Mouse (Mus musculus) midbrain, postnatal 0 days (tissue): ENCODE measurements at regions not wholly inside any gene's neighbourhood (a gene's known extent, or its start where the extent isn't known, plus 50 kb on each side); places are given as distances from the start of the nearest gene placed in this dataset.
A peak's percentile ranks its signal among the peaks of the same experiment; 100 is the strongest.

Source experiments
- ATAC-seq: fragments of 200-750 bp; cut with Nextera tagmentation; 2 replicates; pipeline ENCODE4 v1.8.0; 2017; ENCODE audit warnings: moderate number of reproducible peaks, mild to moderate bottlenecking, moderate TSS enrichment, moderate library complexity; ENCODE audit not compliant: low FRiP score
- DNase-seq: peaks from one replicate; pipeline ENCODE4 v3.0.0-alpha.2; 2015; ENCODE audit warnings: low spot score
- H3K27ac ChIP-seq: fragments of 300-500 bp; sonication (generic); 2 replicates; pipeline ENCODE4 v1.5.1; 2014; ENCODE audit warnings: low read depth, mild to moderate bottlenecking, low read length, mixed read lengths
- H3K27me3 ChIP-seq: fragments of 300-500 bp; sonication (generic); 2 replicates; pipeline ENCODE4 v1.6.1; 2014; ENCODE audit warnings: low read length, control low read depth, mixed read lengths; ENCODE audit not compliant: insufficient read depth
- H3K36me3 ChIP-seq: fragments of 300-500 bp; sonication (generic); 2 replicates; pipeline ENCODE4 v1.6.1; 2014; ENCODE audit warnings: low read length, control low read depth, mixed read lengths; ENCODE audit not compliant: insufficient read depth
- H3K4me1 ChIP-seq: fragments of 300-500 bp; sonication (generic); 2 replicates; pipeline ENCODE4 v1.6.1; 2014; ENCODE audit warnings: mild to moderate bottlenecking, control low read depth, antibody characterized with exemption, low read length, mixed read lengths; ENCODE audit not compliant: insufficient read depth
- H3K4me2 ChIP-seq: fragments of 300-500 bp; sonication (generic); 2 replicates; pipeline ENCODE4 v1.6.1; 2014; ENCODE audit warnings: low read depth, mild to moderate bottlenecking, low read length, mixed read lengths; ENCODE audit not compliant: poor library complexity, severe bottlenecking
- H3K4me3 ChIP-seq: fragments of 300-500 bp; sonication (generic); 2 replicates; pipeline ENCODE4 v1.5.1; 2014; ENCODE audit warnings: low read depth, mild to moderate bottlenecking, low read length, moderate library complexity
- H3K9ac ChIP-seq: fragments of 300-500 bp; sonication (generic); replicated peaks from 2 replicates; pipeline ENCODE4 v1.6.1; 2014; ENCODE audit warnings: mild to moderate bottlenecking, low read length, moderate library complexity, mixed read lengths; ENCODE audit not compliant: poor library complexity, severe bottlenecking
- H3K9me3 ChIP-seq: fragments of 300-500 bp; sonication (generic); 2 replicates; pipeline ENCODE4 v1.6.1; 2016; ENCODE audit warnings: low read length, control low read depth
- CTCF ChIP-seq: IDR thresholded peaks from 2 replicates; pipeline ENCODE4 v1.5.1; 2016; ENCODE audit warnings: antibody characterized with exemption, mild to moderate bottlenecking
- WGBS: fragments of 180-500 bp; shearing (Covaris S2); extraction: QIAGEN DNeasy Blood & Tissue Kit; methylation state at CpG from one replicate; pipeline ENCODE4 v1.1.7; 2014; 5-methylcytosine and 5-hydroxymethylcytosine counted together

GRCm38 (mm10) chr2:178598371-178598770 is 168.0 kb downstream of the Cdh26 start:
- ATAC-seq (no peak), DNase-seq (no peak)
- Histone ChIP-seq H3K4me2 (no peak overlapping the region), H3K4me1 (no peaks in the 10 kb centered on the region; the same call in 1 of the 2 replicates), H3K27me3 (no peaks in the 10 kb centered on the region), H3K9me3 (no peaks in the 10 kb centered on the region), H3K9ac (no peak overlapping the region), H3K27ac (no peak overlapping the region), H3K4me3 (no peak overlapping the region), H3K36me3 (no peaks in the 10 kb centered on the region)
- TF ChIP-seq CTCF = no peak
- 95% methylated on average over 5 of the region's 5 CpGs for WGBS

GRCm38 (mm10) chr2:178598836-178599235 is 168.5 kb downstream of the Cdh26 start:
- no peak overlapping the region for H3K27ac ChIP-seq
- no peaks in the 10 kb centered on the region; the same call in 1 of the 2 replicates for H3K4me1 ChIP-seq
- H3K4me3 ChIP-seq = no peak overlapping the region
- no peaks in the 10 kb centered on the region for H3K36me3 ChIP-seq
- H3K4me2 ChIP-seq = no peak overlapping the region
- DNase-seq (no peak), ATAC-seq (no peak)
- H3K9ac ChIP-seq = no peak overlapping the region
- no peaks in the 10 kb centered on the region for H3K9me3 ChIP-seq
- TF ChIP-seq CTCF = no peak
- H3K27me3 ChIP-seq = no peaks in the 10 kb centered on the region
- 67% methylated on average over 3 of the region's 3 CpGs for WGBS

GRCm38 (mm10) chr2:178603443-178603842 is 173.1 kb downstream of the Cdh26 start:
- no peak overlapping the region for H3K4me3 ChIP-seq
- DNase-seq (no peak), ATAC-seq (no peak)
- H3K9ac ChIP-seq = no peak overlapping the region
- H3K36me3 ChIP-seq = no peaks in the 10 kb centered on the region
- H3K4me1 ChIP-seq = no peaks in the 10 kb centered on the region
- H3K27me3 ChIP-seq = no peaks in the 10 kb centered on the region
- no peak overlapping the region for H3K27ac ChIP-seq
- no peak for TF ChIP-seq CTCF
- H3K4me2 ChIP-seq = no peak overlapping the region
- no peaks in the 10 kb centered on the region for H3K9me3 ChIP-seq
- WGBS = 88% methylated on average over 2 of the region's 2 CpGs

- Histone ChIP-seq H3K27me3 (no peaks in the 10 kb centered on the region), H3K4me3 (no peak overlapping the region), H3K27ac (no peak overlapping the region), H3K4me2 (no peak overlapping the region), H3K4me1 (no peaks in the 10 kb centered on the region), H3K36me3 (no peaks in the 10 kb centered on the region), H3K9me3 (no peaks in the 10 kb centered on the region), H3K9ac (no peak overlapping the region)
- TF ChIP-seq CTCF = no peak
- ATAC-seq (no peak), DNase-seq (peak; percentile 56)
- WGBS = 63% methylated on average over 4 of the region's 4 CpGs
Measured at GRCm38 (mm10) chr2:178606733-178607132, 176.4 kb downstream of the Cdh26 start.

GRCm38 (mm10) chr2:178610211-178610975 is 180.1 kb downstream of the Cdh26 start:
- ATAC-seq (no peak), DNase-seq (no peak)
- no peak overlapping the region for H3K4me2 ChIP-seq
- no peak overlapping the region for H3K4me3 ChIP-seq
- TF ChIP-seq CTCF = no peak
- no peaks in the 10 kb centered on the region for H3K4me1 ChIP-seq
- H3K27ac ChIP-seq = no peak overlapping the region
- no peak overlapping the region for H3K9ac ChIP-seq
- WGBS = 57% methylated on average over 18 of the region's 18 CpGs
- no peaks in the 10 kb centered on the region for H3K9me3 ChIP-seq
- H3K27me3 ChIP-seq = no peaks in the 10 kb centered on the region
- no peaks in the 10 kb centered on the region for H3K36me3 ChIP-seq

GRCm38 (mm10) chr2:178614761-178615160 is 184.4 kb downstream of the Cdh26 start:
- Histone ChIP-seq H3K4me3 (no peak overlapping the region), H3K4me1 (no peaks in the 10 kb centered on the region), H3K9ac (no peak overlapping the region), H3K4me2 (no peak overlapping the region), H3K36me3 (no peaks in the 10 kb centered on the region), H3K27ac (no peak overlapping the region), H3K27me3 (no peaks in the 10 kb centered on the region), H3K9me3 (no peaks in the 10 kb centered on the region)
- ATAC-seq (no peak), DNase-seq (no peak)
- 22% methylated on average over 7 of the region's 7 CpGs for WGBS
- TF ChIP-seq CTCF = no peak
